Mouse (Mus musculus): ENCODE results near the gene Disc1. TPM values are rescaled to one million over a fixed set of nuclear protein-coding genes. Genes with fewer than 3 reads are reported as not detected.

The Disc1 gene
- total and polyA plus RNA-seq, 3 experiments = 1.1 to 2.3 (median 2.2) TPM

GRCm38 (mm10) chr8:125187044-125187443 is 133.0 kb downstream of the Disc1 start:
- no peak for DNase-seq
- Histone ChIP-seq H3K9ac (ENCODE audit: low read depth, low read length) (peak overlapping the region; percentile 5; the same call in 1 of the 2 replicates), H3K4me1 (ENCODE audit: control insufficient read depth, insufficient read depth, low read length) (peaks cover 1% of the 10 kb centered on the region; the same call in 1 of the 2 replicates), H3K79me2 (replicated peaks; ENCODE audit: control insufficient read depth, insufficient read depth, low read length) (0 out of 2 replicates have a peak, but pooled peaks cover 2% of the 10 kb centered on the region), H3K4me3 (no peak overlapping the region), H3K27ac (peak overlapping the region; percentile 15; the same call in 1 of the 2 replicates), H3K36me3 (ENCODE audit: control insufficient read depth, insufficient read depth, low read length) (no peaks in the 10 kb centered on the region), H3K27me3 (ENCODE audit: control insufficient read depth, insufficient read depth, low read length) (no peaks in the 10 kb centered on the region)
- intact Hi-C loops (cut with DNase I) = no loop called here
- 45% methylated on average over 10 of the region's 10 CpGs for WGBS
- no peak for TF ChIP-seq EP300 (IDR thresholded peaks at IDR 0.05; ENCODE audit: insufficient read depth, low read depth, low read length)
- TF ChIP-seq POLR2A (IDR thresholded peaks at IDR 0.05; ENCODE audit: insufficient read depth, low read depth, low read length) = no peak
- TF ChIP-seq CTCF (IDR thresholded peaks at IDR 0.05) = no peak

DNA sequence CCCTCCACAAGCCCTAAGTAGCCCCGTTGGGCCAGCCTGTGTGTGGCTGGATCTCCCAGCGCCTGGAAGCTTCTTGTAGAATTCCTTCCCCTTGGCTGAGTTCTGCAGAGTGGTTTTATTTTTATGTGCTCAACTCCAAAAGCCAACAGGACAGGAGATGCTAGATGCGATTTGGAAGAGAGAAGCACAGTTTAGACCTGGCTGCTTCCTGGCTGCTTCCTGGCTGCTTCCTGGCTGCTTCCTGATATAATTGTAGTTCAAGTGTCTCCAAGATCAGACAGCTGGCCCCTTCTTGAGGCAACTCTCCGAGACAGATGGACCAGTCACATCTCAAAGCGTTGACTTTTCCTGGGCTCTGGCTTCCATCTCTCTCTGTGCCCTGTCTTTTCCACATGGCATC is 139.7 kb downstream of the Disc1 start:
- Histone ChIP-seq H3K9ac (ENCODE audit: low read depth, low read length) (no peak overlapping the region), H3K4me1 (ENCODE audit: control insufficient read depth, insufficient read depth, low read length) (peaks cover 34% of the 10 kb centered on the region), H3K27me3 (ENCODE audit: control insufficient read depth, insufficient read depth, low read length) (no peaks in the 10 kb centered on the region), H3K4me3 (no peak overlapping the region), H3K79me2 (replicated peaks; ENCODE audit: control insufficient read depth, insufficient read depth, low read length) (no peaks in the 10 kb centered on the region), H3K27ac (peak overlapping the region; percentile 18), H3K36me3 (ENCODE audit: control insufficient read depth, insufficient read depth, low read length) (no peaks in the 10 kb centered on the region; the same call in 1 of the 2 replicates)
- TF ChIP-seq POLR2A (IDR thresholded peaks at IDR 0.05; ENCODE audit: insufficient read depth, low read depth, low read length) (no peak), EP300 (IDR thresholded peaks at IDR 0.05; ENCODE audit: insufficient read depth, low read depth, low read length) (0 out of 2 replicates have a peak, but pooled peaks have one; percentile 42)
- intact Hi-C loops (cut with DNase I) = no loop called here
- DNase-seq = no peak
- WGBS = 56% methylated on average over 5 of the region's 5 CpGs

DNA sequence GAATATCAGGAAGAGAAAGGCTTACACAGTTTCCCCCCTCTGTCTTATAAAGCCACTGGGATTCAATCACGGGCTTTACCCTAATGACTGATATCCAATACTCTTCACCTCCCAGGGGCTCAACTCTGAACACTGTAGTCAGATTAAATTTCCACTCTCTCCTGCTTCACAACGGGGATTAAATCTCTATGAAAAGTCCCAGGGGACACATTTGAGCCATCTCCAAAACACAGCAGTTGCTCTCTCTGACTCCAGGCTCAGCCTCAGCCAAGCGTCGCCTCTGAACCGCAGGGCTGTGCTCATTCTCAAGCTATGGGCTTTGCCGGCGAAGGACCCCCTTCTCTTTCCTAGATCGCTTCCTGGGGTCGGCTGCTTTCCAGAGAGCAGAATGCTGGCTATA is 141.1 kb downstream of the Disc1 start:
- Histone ChIP-seq H3K27me3 (ENCODE audit: control insufficient read depth, insufficient read depth, low read length) (no peaks in the 10 kb centered on the region), H3K4me3 (no peak overlapping the region), H3K4me1 (ENCODE audit: control insufficient read depth, insufficient read depth, low read length) (peaks cover 45% of the 10 kb centered on the region), H3K27ac (peak overlapping the region; percentile 28), H3K9ac (ENCODE audit: low read depth, low read length) (no peak overlapping the region), H3K79me2 (replicated peaks; ENCODE audit: control insufficient read depth, insufficient read depth, low read length) (no peaks in the 10 kb centered on the region), H3K36me3 (ENCODE audit: control insufficient read depth, insufficient read depth, low read length) (no peaks in the 10 kb centered on the region; the same call in 1 of the 2 replicates)
- intact Hi-C loops (cut with DNase I) = loop anchor here (5.0 kb wide), 2 partner anchors 92 to 322 kb away; no protein-coding TSS in a partner anchor
- 40% methylated on average over 9 of the region's 9 CpGs for WGBS
- TF ChIP-seq EP300 (IDR thresholded peaks at IDR 0.05; ENCODE audit: insufficient read depth, low read depth, low read length) = no peak
- DNase-seq = peak in 1 of 2 experiments; percentile 27

DNA sequence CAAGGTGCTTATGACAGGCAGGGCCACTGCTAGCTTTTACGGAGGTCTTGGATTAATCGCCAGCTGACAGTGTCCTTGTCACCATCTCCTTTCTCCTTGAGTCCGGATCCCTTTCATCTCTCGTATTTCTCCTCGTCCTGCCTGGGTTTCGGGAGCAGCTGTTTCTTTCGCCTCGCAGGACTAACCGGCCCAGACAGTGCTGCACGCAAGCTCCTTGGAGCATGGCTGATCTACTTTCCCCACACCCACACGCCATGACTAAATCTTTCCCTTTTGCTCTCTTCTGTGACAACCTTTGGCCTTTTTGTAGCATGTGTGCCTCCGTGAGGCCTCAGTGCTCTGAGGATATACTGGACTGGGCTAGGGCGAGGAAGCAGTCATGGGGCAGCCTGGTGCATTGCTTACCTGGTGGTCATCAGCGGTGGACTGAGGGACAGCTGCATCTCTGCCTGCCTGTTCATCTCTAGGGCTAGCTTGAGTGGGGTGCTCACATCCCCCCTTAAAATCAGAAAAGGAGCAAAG is 142.6 kb downstream of the Disc1 start:
- peak overlapping the region; percentile 93 for H3K27ac ChIP-seq
- no peaks in the 10 kb centered on the region for H3K27me3 ChIP-seq (ENCODE audit: control insufficient read depth, insufficient read depth, low read length)
- H3K4me3 ChIP-seq = no peak overlapping the region
- H3K9ac ChIP-seq (ENCODE audit: low read depth, low read length) = no peak overlapping the region
- no peaks in the 10 kb centered on the region; the same call in 1 of the 2 replicates for H3K36me3 ChIP-seq (ENCODE audit: control insufficient read depth, insufficient read depth, low read length)
- DNase-seq = no peak
- TF ChIP-seq CTCF (IDR thresholded peaks at IDR 0.05) (no peak), POLR2A (IDR thresholded peaks at IDR 0.05; ENCODE audit: insufficient read depth, low read depth, low read length) (no peak), EP300 (IDR thresholded peaks at IDR 0.05; ENCODE audit: insufficient read depth, low read depth, low read length) (no peak)
- WGBS = 92% methylated on average over 14 of the region's 14 CpGs
- no peaks in the 10 kb centered on the region for H3K79me2 ChIP-seq (replicated peaks; ENCODE audit: control insufficient read depth, insufficient read depth, low read length)
- intact Hi-C loops (cut with DNase I) = loop anchor here (1.0 to 5.0 kb wide), 3 partner anchors 31 to 321 kb away; no protein-coding TSS in a partner anchor
- peaks cover 50% of the 10 kb centered on the region for H3K4me1 ChIP-seq (ENCODE audit: control insufficient read depth, insufficient read depth, low read length)

DNA sequence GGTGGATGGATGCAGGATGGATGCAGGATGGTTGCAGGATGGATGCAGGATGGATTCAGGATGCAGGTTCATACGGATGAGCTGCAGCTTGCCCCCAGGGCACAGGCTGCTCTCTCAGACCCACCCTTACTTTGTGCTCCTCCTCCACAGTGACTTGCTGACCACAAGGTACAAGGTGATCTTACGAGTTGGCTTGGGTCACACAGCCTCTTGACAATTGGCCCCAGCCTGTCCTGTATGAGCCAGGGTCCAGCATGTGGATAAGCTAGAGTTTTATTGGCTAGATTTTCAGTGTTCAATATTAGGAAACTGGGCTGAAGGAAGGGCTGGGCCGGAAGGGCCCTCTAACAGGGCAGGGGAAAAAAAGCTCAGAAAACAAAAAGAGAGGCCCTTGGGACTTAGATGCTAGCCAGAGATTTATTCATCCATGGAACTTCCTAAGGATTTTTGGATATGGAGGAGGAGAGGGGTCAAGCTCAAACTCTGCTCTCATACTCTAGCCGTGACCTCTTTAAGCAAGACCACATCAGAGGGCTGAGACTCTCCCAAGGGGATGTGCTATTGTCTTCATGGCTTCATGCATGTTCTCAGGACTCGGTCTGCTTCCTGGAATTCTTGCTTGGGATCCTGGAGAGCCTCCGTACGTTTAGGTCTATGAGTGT is 143.5 kb downstream of the Disc1 start:
- DNase-seq = peak; percentile 52 to 70
- intact Hi-C loops (cut with DNase I) = loop anchor here (1.0 to 5.0 kb wide), 3 partner anchors 30 to 320 kb away; no protein-coding TSS in a partner anchor
- TF ChIP-seq POLR2A (IDR thresholded peaks at IDR 0.05; ENCODE audit: insufficient read depth, low read depth, low read length) (0 out of 2 replicates have a peak, but pooled peaks have one; percentile 27), CTCF (IDR thresholded peaks at IDR 0.05) (no peak), EP300 (IDR thresholded peaks at IDR 0.05; ENCODE audit: insufficient read depth, low read depth, low read length) (peak; percentile 73)
- Histone ChIP-seq H3K27ac (peak overlapping the region; percentile 93), H3K4me3 (no peak overlapping the region), H3K36me3 (ENCODE audit: control insufficient read depth, insufficient read depth, low read length) (no peaks in the 10 kb centered on the region; the same call in 1 of the 2 replicates), H3K4me1 (ENCODE audit: control insufficient read depth, insufficient read depth, low read length) (peaks cover 51% of the 10 kb centered on the region), H3K79me2 (replicated peaks; ENCODE audit: control insufficient read depth, insufficient read depth, low read length) (no peaks in the 10 kb centered on the region), H3K27me3 (ENCODE audit: control insufficient read depth, insufficient read depth, low read length) (no peaks in the 10 kb centered on the region), H3K9ac (ENCODE audit: low read depth, low read length) (0 out of 2 replicates have a peak overlapping the region, but pooled peaks have one; percentile 1)
- WGBS = 40% methylated on average over 7 of the region's 7 CpGs

Data from heart, adult 2 months (tissue).